Mouse (Mus musculus) ES-Bruce4 (cell line): ENCODE results near the gene Tbc1d30.

Experiments
- CTCF ChIP-seq: IDR thresholded peaks from one replicate; pipeline ENCODE4 v1.8.1; 2011; ENCODE audit warnings: low read depth, low read length
- EP300 ChIP-seq: IDR thresholded peaks from 2 replicates; pipeline ENCODE4 v1.6.1; 2011; ENCODE audit warnings: low read depth, low read length; ENCODE audit not compliant: insufficient read depth
- POLR2A ChIP-seq: IDR thresholded peaks from one replicate; pipeline ENCODE4 v1.8.1; 2011; ENCODE audit warnings: low read length; ENCODE audit not compliant: insufficient read depth

- TF ChIP-seq POLR2A (no peak), EP300 (no peak), CTCF (no peak)
These were observed 13.2 kb upstream of the Tbc1d30 start for GRCm38 (mm10) chr10:121364306-121364705.
